Mouse (Mus musculus) intestine, postnatal 0 days (tissue): ENCODE results near the gene A430005L14Rik. TPM values are rescaled to one million over a fixed set of nuclear protein-coding genes. Genes with fewer than 3 reads are reported as not detected.

ENCODE experiments used
- ATAC-seq: fragments of 200-750 bp; cut with Nextera tagmentation; 2 replicates; pipeline ENCODE4 v1.8.0; 2017; ENCODE audit warnings: mild to moderate bottlenecking, moderate TSS enrichment, moderate library complexity
- H3K27ac ChIP-seq: fragments of 300-500 bp; sonication (generic); 2 replicates; pipeline ENCODE4 v1.5.1; 2014; ENCODE audit warnings: mild to moderate bottlenecking, low read depth, low read length, moderate library complexity
- H3K27me3 ChIP-seq: fragments of 300-500 bp; sonication (generic); replicated peaks from 2 replicates; pipeline ENCODE4 v1.6.1; 2014; ENCODE audit warnings: low read length, mixed read lengths; ENCODE audit not compliant: control insufficient read depth, insufficient read depth
- H3K36me3 ChIP-seq: fragments of 300-500 bp; sonication (generic); 2 replicates; pipeline ENCODE4 v1.6.1; 2014; ENCODE audit warnings: mild to moderate bottlenecking, moderate library complexity; ENCODE audit not compliant: control insufficient read depth, insufficient read depth
- H3K4me1 ChIP-seq: fragments of 300-500 bp; sonication (generic); replicated peaks from 2 replicates; pipeline ENCODE4 v1.6.1; 2014; ENCODE audit warnings: antibody characterized with exemption, low read length, mixed read lengths; ENCODE audit not compliant: control insufficient read depth, insufficient read depth
- H3K4me2 ChIP-seq: fragments of 300-500 bp; sonication (generic); replicated peaks from 2 replicates; pipeline ENCODE4 v1.6.1; 2014; ENCODE audit warnings: low read depth, mild to moderate bottlenecking, moderate library complexity
- H3K4me3 ChIP-seq: fragments of 300-500 bp; sonication (generic); 2 replicates; pipeline ENCODE4 v1.5.1; 2014; ENCODE audit warnings: low read depth, low read length
- H3K9ac ChIP-seq: fragments of 300-500 bp; sonication (generic); 2 replicates; pipeline ENCODE4 v1.6.1; 2014; ENCODE audit warnings: mild to moderate bottlenecking, low read depth, low read length
- H3K9me3 ChIP-seq: fragments of 300-500 bp; sonication (generic); 2 replicates; pipeline ENCODE4 v1.6.1; 2016; ENCODE audit warnings: mixed run types; ENCODE audit not compliant: control insufficient read depth
- CTCF ChIP-seq: sonication (generic); IDR thresholded peaks from 2 replicates; pipeline ENCODE4 v1.5.1; 2016; ENCODE audit warnings: low read depth, mild to moderate bottlenecking, control low read depth, antibody characterized with exemption, moderate library complexity
- WGBS: fragments of 180-500 bp; shearing (Covaris S2); extraction: QIAGEN DNeasy Blood & Tissue Kit; methylation state at CpG from one replicate; pipeline ENCODE4 v1.1.7; 2014; 5-methylcytosine and 5-hydroxymethylcytosine counted together
- polyA plus RNA-seq: library from polyadenylated mRNA; unstranded; fragments of >200 nt; fragmentation: Nextera tagmentation; extraction: Ambion mirVana; gene quantifications from 2 replicates; pipeline ENCODE4 v1.2.1, GENCODE M21; 2015

A430005L14Rik gene
- polyA plus RNA-seq, 1 experiment from 2014 or later = 62.6 TPM

DNA sequence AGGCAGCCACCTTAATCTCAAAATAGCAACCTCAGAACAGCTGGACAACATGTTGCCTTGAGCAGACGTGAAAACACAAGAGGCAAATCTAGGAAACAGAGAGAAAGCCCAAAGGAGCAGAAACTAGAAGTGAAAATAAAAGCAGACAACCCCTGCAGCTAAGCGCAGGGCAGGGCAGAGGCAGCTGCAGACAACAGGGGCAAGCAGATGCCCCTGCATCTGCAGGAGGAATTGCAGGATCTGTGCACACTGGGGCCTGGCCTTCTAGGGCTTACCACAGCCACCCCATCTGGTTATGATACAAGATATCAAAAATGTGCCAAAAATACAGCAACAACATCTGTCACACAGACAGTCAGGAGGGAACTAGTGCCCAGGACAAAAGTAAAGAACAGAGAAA lies 10.5 kb downstream of the A430005L14Rik start:
- Histone ChIP-seq H3K4me3 (no peak overlapping the region), H3K27ac (no peak overlapping the region), H3K9ac (no peak overlapping the region), H3K4me2 (no peak overlapping the region), H3K27me3 (no peaks in the 10 kb centered on the region), H3K4me1 (no peaks in the 10 kb centered on the region), H3K36me3 (peaks cover 89% of the 10 kb centered on the region), H3K9me3 (no peaks in the 10 kb centered on the region)
- no peak for ATAC-seq
- 82% methylated on average over 2 of the region's 2 CpGs for WGBS
- no peak for TF ChIP-seq CTCF

- H3K4me2 ChIP-seq = no peak overlapping the region
Observed at GRCm38 (mm10) chr4:153968063-153968462, 11.0 kb downstream of the A430005L14Rik start.

GRCm38 (mm10) chr4:153974431-153975291 lies 17.6 kb downstream of the A430005L14Rik start, which contains the start of the genes Dffb and Cep104:
Gene Dffb (minus strand): TSS chr4:153975126.
Gene Cep104 (plus strand): TSS chr4:153975194.
- Histone ChIP-seq H3K9ac (peak within 1 kb of the TSS; percentile 93), H3K4me2 (peak within 1 kb of the TSS; percentile 90), H3K4me3 (peak within 1 kb of the TSS; percentile 92), H3K4me1 (peaks cover 6% of the 10 kb centered on the region; the same call in 1 of the 2 replicates), H3K9me3 (no peaks in the 10 kb centered on the region), H3K36me3 (peaks cover 25% of the 10 kb centered on the region), H3K27me3 (no peaks in the 10 kb centered on the region), H3K27ac (peak within 1 kb of the TSS; percentile 73)
- WGBS = under 1% methylated on average over 68 of the region's 68 CpGs
- no peak; the same call in 1 of the 2 replicates for TF ChIP-seq CTCF
- peak; percentile 94 for ATAC-seq

More at GRCm38 (mm10) chr4:153968063-153968462, 11.0 kb downstream of the A430005L14Rik start:
- TF ChIP-seq CTCF = peak; percentile 24; the same call in 1 of the 2 replicates
- no peak overlapping the region for H3K4me3 ChIP-seq
- H3K27me3 ChIP-seq = no peaks in the 10 kb centered on the region
- H3K9ac ChIP-seq = no peak overlapping the region
- ATAC-seq = no peak
- 84% methylated on average over 2 of the region's 2 CpGs for WGBS
- no peaks in the 10 kb centered on the region for H3K9me3 ChIP-seq
- H3K36me3 ChIP-seq = peaks cover 86% of the 10 kb centered on the region
- no peaks in the 10 kb centered on the region for H3K4me1 ChIP-seq
- H3K27ac ChIP-seq = no peak overlapping the region

DNA sequence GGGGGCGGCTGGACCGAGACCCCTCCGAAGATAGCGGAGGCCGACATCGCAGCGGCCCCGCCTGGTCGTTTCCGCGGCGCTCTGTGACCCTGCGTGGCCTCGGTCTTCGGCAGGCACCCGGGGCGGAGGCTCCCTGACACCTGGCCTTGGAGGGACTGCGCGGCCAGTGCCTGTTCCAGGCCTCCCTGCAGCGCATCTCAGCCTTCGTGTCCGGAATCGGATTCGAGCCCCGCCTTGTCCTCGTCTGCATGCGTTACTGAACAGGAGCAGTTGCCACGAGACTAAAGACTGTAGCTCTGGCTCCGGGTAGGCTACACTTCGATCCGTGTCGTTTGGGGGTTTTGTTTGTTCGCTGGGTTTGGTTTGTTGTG lies 18.2 kb downstream of the A430005L14Rik start:
- Histone ChIP-seq H3K4me2 (peak overlapping the region; percentile 90), H3K9me3 (no peaks in the 10 kb centered on the region), H3K4me3 (peak overlapping the region; percentile 92), H3K4me1 (peaks cover 6% of the 10 kb centered on the region; the same call in 1 of the 2 replicates), H3K9ac (peak overlapping the region; percentile 93), H3K36me3 (peaks cover 24% of the 10 kb centered on the region), H3K27ac (peak overlapping the region; percentile 73), H3K27me3 (no peaks in the 10 kb centered on the region)
- WGBS = under 1% methylated on average over 33 of the region's 33 CpGs
- ATAC-seq = peak; percentile 40
- peak; percentile 7; the same call in 1 of the 2 replicates for TF ChIP-seq CTCF

GRCm38 (mm10) chr4:153975768-153976167 lies 18.7 kb downstream of the A430005L14Rik start:
- Histone ChIP-seq H3K4me2 (peak overlapping the region; percentile 90), H3K4me1 (peaks cover 6% of the 10 kb centered on the region; the same call in 1 of the 2 replicates), H3K4me3 (peak overlapping the region; percentile 92), H3K9ac (peak overlapping the region; percentile 93), H3K9me3 (no peaks in the 10 kb centered on the region), H3K27ac (no peak overlapping the region), H3K36me3 (peaks cover 25% of the 10 kb centered on the region), H3K27me3 (no peaks in the 10 kb centered on the region)
- TF ChIP-seq CTCF = peak; percentile 23; the same call in 1 of the 2 replicates
- no peak for ATAC-seq
- WGBS = 40% methylated on average over 6 of the region's 6 CpGs

DNA sequence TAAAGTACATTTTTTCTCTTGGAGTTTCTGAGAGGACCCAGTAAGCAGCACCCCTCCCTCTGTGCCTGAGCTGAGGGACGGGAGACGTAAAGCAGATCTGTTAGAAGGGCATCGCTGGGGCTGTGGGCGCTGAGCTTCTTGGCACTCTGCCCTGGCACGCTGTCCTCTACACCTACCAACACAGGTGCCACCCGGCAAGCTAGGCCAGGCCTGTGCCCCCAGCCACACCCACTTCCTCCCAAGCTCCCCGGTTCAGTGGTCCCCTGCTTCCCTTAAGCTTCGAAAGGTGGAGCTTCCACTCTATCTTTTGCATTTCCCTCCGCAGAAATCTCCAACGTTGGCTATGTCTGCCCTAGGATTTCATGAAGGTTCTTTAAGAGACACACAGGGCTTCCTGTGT lies 22.2 kb downstream of the A430005L14Rik start:
- no peak overlapping the region for H3K4me3 ChIP-seq
- no peak for TF ChIP-seq CTCF
- H3K27ac ChIP-seq = no peak overlapping the region
- no peak overlapping the region for H3K9ac ChIP-seq
- no peak overlapping the region for H3K4me2 ChIP-seq
- H3K27me3 ChIP-seq = no peaks in the 10 kb centered on the region
- 88% methylated on average over 10 of the region's 10 CpGs for WGBS
- H3K9me3 ChIP-seq = no peaks in the 10 kb centered on the region
- no peak for ATAC-seq
- peaks cover 34% of the 10 kb centered on the region for H3K36me3 ChIP-seq
- peaks cover 6% of the 10 kb centered on the region; the same call in 1 of the 2 replicates for H3K4me1 ChIP-seq
